Mouse (Mus musculus): ENCODE measurements at regions not wholly inside any gene's neighbourhood (a gene's known extent, or its start where the extent isn't known, plus 50 kb on each side); places are given as distances from the start of the nearest gene placed in this dataset.

GRCm38 (mm10) chr19:14798417-14798816 is 200.6 kb upstream of the Tle4 start:
- Histone ChIP-seq H3K4me2 (ENCODE audit: low read depth, low read length, poor library complexity, severe bottlenecking) (no peak overlapping the region), H3K4me1 (ENCODE audit: insufficient read depth, low read length) (no peaks in the 10 kb centered on the region), H3K36me3 (ENCODE audit: insufficient read depth, low read length) (no peaks in the 10 kb centered on the region), H3K9ac (replicated peaks; ENCODE audit: low read length, poor library complexity, severe bottlenecking) (no peak overlapping the region), H3K4me3 (ENCODE audit: low read depth, low read length) (no peak overlapping the region), H3K27me3 (ENCODE audit: insufficient read depth, low read length) (peaks cover 6% of the 10 kb centered on the region; the same call in 1 of the 2 replicates), H3K9me3 (ENCODE audit: low read length) (no peaks in the 10 kb centered on the region), H3K27ac (ENCODE audit: low read depth, low read length) (no peak overlapping the region)
- no peak for TF ChIP-seq CTCF (IDR thresholded peaks at IDR 0.05)
- DNase-seq (ENCODE audit: low spot score) (no peak), ATAC-seq (ENCODE audit: low FRiP score) (no peak)
- WGBS = 80% methylated on average over 7 of the region's 7 CpGs

DNA sequence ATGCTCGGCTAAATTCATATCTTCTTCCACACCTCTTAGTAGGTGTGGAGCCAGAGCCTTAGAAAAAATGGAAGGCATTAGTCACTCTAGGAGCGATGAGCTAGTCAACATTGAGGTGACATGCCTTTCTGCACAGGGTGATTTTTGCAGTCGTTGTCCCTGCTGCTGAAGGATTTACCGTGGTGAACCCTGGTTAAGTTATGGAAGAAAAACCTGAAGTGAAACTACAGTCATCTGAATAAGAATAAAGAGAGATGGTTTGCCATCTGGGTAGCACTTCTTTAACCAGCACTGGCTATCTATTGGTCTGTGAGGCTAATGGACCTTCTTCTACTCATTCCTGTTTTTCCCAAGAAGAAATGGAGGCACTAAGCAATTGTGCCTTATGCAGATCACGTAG is 198.1 kb upstream of the Tle4 start:
- Histone ChIP-seq H3K4me2 (ENCODE audit: low read depth, low read length, poor library complexity, severe bottlenecking) (no peak overlapping the region), H3K9ac (replicated peaks; ENCODE audit: low read length, poor library complexity, severe bottlenecking) (no peak overlapping the region), H3K36me3 (ENCODE audit: insufficient read depth, low read length) (no peaks in the 10 kb centered on the region), H3K9me3 (ENCODE audit: low read length) (no peaks in the 10 kb centered on the region), H3K27me3 (ENCODE audit: insufficient read depth, low read length) (peaks cover 13% of the 10 kb centered on the region; the same call in 1 of the 2 replicates), H3K27ac (ENCODE audit: low read depth, low read length) (no peak overlapping the region), H3K4me1 (ENCODE audit: insufficient read depth, low read length) (no peaks in the 10 kb centered on the region), H3K4me3 (ENCODE audit: low read depth, low read length) (no peak overlapping the region)
- 93% methylated on average over 5 of the region's 5 CpGs for WGBS
- ATAC-seq (ENCODE audit: low FRiP score) = no peak
- no peak for TF ChIP-seq CTCF (IDR thresholded peaks at IDR 0.05)
- DNase-seq (ENCODE audit: low spot score) = no peak

DNA sequence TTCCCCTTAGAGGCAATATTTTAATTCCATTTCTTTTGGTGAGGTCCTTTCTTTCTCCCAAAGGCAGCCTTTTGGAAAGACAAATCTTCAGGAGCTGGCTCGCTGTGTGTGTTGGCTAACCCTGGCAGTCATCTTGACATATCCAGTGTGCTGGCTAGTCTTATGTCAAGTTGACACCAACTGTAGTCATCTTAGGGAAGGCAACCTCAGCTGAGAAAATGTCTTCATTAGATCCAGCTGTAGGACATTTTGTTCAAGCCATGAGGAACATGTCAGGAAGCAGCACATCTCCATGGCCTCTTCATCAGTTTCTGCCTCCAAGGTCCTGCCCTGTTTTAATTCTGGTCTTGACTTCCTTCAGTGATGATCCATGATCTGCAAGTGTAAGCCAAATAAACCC is 192.1 kb upstream of the Tle4 start:
- WGBS = 88% methylated on average over 1 of the region's 1 CpGs

GRCm38 (mm10) chr19:14788630-14789029 is 190.8 kb upstream of the Tle4 start:
- 84% methylated on average over 4 of the region's 4 CpGs for WGBS
- peaks cover 9% of the 10 kb centered on the region; the same call in 1 of the 2 replicates for H3K27me3 ChIP-seq (ENCODE audit: insufficient read depth, low read length)
- no peak for DNase-seq (ENCODE audit: low spot score)
- H3K4me3 ChIP-seq (ENCODE audit: low read depth, low read length) = no peak overlapping the region
- no peak for TF ChIP-seq CTCF (IDR thresholded peaks at IDR 0.05)
- no peaks in the 10 kb centered on the region for H3K9me3 ChIP-seq (ENCODE audit: low read length)
- no peak overlapping the region for H3K9ac ChIP-seq (replicated peaks; ENCODE audit: low read length, poor library complexity, severe bottlenecking)
- no peaks in the 10 kb centered on the region for H3K4me1 ChIP-seq (ENCODE audit: insufficient read depth, low read length)
- H3K36me3 ChIP-seq (ENCODE audit: insufficient read depth, low read length) = no peaks in the 10 kb centered on the region
- no peak overlapping the region for H3K27ac ChIP-seq (ENCODE audit: low read depth, low read length)
- no peak for ATAC-seq (ENCODE audit: low FRiP score)
- H3K4me2 ChIP-seq (ENCODE audit: low read depth, low read length, poor library complexity, severe bottlenecking) = no peak overlapping the region

More for the DNA sequence above, 192.1 kb upstream of the Tle4 start:
- Histone ChIP-seq H3K4me1 (ENCODE audit: insufficient read depth, low read length) (no peaks in the 10 kb centered on the region), H3K4me3 (ENCODE audit: low read depth, low read length) (no peak overlapping the region), H3K9ac (replicated peaks; ENCODE audit: low read length, poor library complexity, severe bottlenecking) (no peak overlapping the region), H3K9me3 (ENCODE audit: low read length) (no peaks in the 10 kb centered on the region), H3K36me3 (ENCODE audit: insufficient read depth, low read length) (no peaks in the 10 kb centered on the region), H3K4me2 (ENCODE audit: low read depth, low read length, poor library complexity, severe bottlenecking) (no peak overlapping the region), H3K27me3 (ENCODE audit: insufficient read depth, low read length) (peaks cover 9% of the 10 kb centered on the region; the same call in 1 of the 2 replicates), H3K27ac (ENCODE audit: low read depth, low read length) (no peak overlapping the region)
- TF ChIP-seq CTCF (IDR thresholded peaks at IDR 0.05) = no peak
- DNase-seq (ENCODE audit: low spot score) (no peak), ATAC-seq (ENCODE audit: low FRiP score) (no peak)

GRCm38 (mm10) chr19:14786868-14787267 is 189.0 kb upstream of the Tle4 start:
- WGBS = 89% methylated on average over 8 of the region's 8 CpGs
- no peak overlapping the region for H3K9ac ChIP-seq (replicated peaks; ENCODE audit: low read length, poor library complexity, severe bottlenecking)
- H3K4me2 ChIP-seq (ENCODE audit: low read depth, low read length, poor library complexity, severe bottlenecking) = no peak overlapping the region
- H3K36me3 ChIP-seq (ENCODE audit: insufficient read depth, low read length) = no peaks in the 10 kb centered on the region
- no peaks in the 10 kb centered on the region for H3K4me1 ChIP-seq (ENCODE audit: insufficient read depth, low read length)
- ATAC-seq (ENCODE audit: low FRiP score) (no peak), DNase-seq (ENCODE audit: low spot score) (no peak)
- TF ChIP-seq CTCF (IDR thresholded peaks at IDR 0.05) = no peak
- H3K9me3 ChIP-seq (ENCODE audit: low read length) = no peaks in the 10 kb centered on the region
- H3K27me3 ChIP-seq (ENCODE audit: insufficient read depth, low read length) = no peaks in the 10 kb centered on the region
- no peak overlapping the region for H3K27ac ChIP-seq (ENCODE audit: low read depth, low read length)
- no peak overlapping the region for H3K4me3 ChIP-seq (ENCODE audit: low read depth, low read length)

DNA sequence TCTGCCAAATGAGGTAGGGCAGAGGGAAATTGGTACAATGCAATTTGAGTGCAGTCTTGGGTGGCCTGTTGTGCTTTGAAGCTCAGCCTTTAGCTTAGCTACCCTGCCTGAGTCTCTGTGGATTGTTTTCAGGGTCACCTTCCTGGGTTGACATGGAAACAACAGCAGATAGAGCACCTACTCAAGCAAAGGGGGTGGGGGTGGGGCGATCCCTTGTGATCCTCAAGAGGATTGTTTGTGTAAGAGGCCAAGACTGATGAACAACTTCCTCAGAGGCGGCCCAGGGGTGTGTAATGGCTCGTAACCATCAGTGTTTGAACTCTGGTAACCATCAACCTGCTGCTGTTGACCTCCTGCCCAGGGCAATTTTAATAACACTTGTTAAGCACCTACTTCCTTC is 187.8 kb upstream of the Tle4 start:
- no peaks in the 10 kb centered on the region for H3K4me1 ChIP-seq (ENCODE audit: insufficient read depth, low read length)
- TF ChIP-seq CTCF (IDR thresholded peaks at IDR 0.05) = no peak
- no peak overlapping the region for H3K27ac ChIP-seq (ENCODE audit: low read depth, low read length)
- 54% methylated on average over 3 of the region's 3 CpGs for WGBS
- no peak overlapping the region for H3K4me2 ChIP-seq (ENCODE audit: low read depth, low read length, poor library complexity, severe bottlenecking)
- ATAC-seq (ENCODE audit: low FRiP score) (no peak), DNase-seq (ENCODE audit: low spot score) (no peak)
- H3K9me3 ChIP-seq (ENCODE audit: low read length) = no peaks in the 10 kb centered on the region
- H3K4me3 ChIP-seq (ENCODE audit: low read depth, low read length) = no peak overlapping the region
- H3K36me3 ChIP-seq (ENCODE audit: insufficient read depth, low read length) = no peaks in the 10 kb centered on the region
- no peak overlapping the region for H3K9ac ChIP-seq (replicated peaks; ENCODE audit: low read length, poor library complexity, severe bottlenecking)
- H3K27me3 ChIP-seq (ENCODE audit: insufficient read depth, low read length) = no peaks in the 10 kb centered on the region
